Mouse (Mus musculus): ENCODE measurements around the gene Sar1b.

DNA sequence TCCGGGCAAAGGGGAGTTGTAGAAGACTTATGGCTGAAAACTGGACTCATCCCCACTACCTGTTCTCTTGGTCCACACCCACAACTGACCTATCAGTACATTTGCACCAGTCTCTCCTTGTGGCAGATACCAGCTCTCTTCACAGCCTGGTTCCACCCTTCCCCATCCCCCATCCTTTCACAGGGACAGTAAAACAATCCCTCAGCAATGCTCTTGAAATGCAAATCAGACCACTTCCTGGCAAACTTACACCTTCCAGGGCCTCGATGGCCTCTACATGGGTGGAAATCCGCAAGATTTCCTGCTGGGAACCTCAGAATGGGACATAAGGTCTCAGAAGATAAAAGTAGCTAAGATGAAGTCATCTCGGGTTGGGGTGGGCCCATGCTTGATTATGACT lies 59.2 kb downstream of the Sar1b start:
- TF ChIP-seq CTCF (IDR thresholded peaks at IDR 0.05; ENCODE audit: control insufficient read depth, insufficient read depth, low read length) (no peak), POLR2A (IDR thresholded peaks at IDR 0.05; ENCODE audit: borderline replicate concordance, control insufficient read depth, low read depth, low read length) (no peak)

Data from bone marrow, adult 2 months (tissue).